Mouse (Mus musculus) intestine, embryonic 15.5 days (tissue): ENCODE measurements around the gene Tsc1. TPM values are rescaled to one million over a fixed set of nuclear protein-coding genes. Genes with fewer than 3 reads are reported as not detected.
A peak's percentile ranks its signal among the peaks of the same experiment; 100 is the strongest.

Source experiments
- ATAC-seq: fragments of 200-750 bp; cut with Nextera tagmentation; 2 replicates; pipeline ENCODE4 v1.8.0; 2017; ENCODE audit warnings: moderate TSS enrichment, moderate library complexity
- H3K27ac ChIP-seq: fragments of 300-500 bp; sonication (generic); 2 replicates; pipeline ENCODE4 v1.5.1; 2015; ENCODE audit warnings: mild to moderate bottlenecking, inconsistent platforms
- H3K27me3 ChIP-seq: fragments of 300-500 bp; sonication (generic); replicated peaks from 2 replicates; pipeline ENCODE4 v1.6.1; 2015; ENCODE audit warnings: inconsistent platforms
- H3K36me3 ChIP-seq: fragments of 300-500 bp; sonication (generic); 2 replicates; pipeline ENCODE4 v1.6.1; 2015; ENCODE audit warnings: inconsistent platforms
- H3K4me1 ChIP-seq: fragments of 300-500 bp; sonication (generic); replicated peaks from 2 replicates; pipeline ENCODE4 v1.6.1; 2015; ENCODE audit warnings: inconsistent platforms
- H3K4me2 ChIP-seq: fragments of 300-500 bp; sonication (generic); replicated peaks from 2 replicates; pipeline ENCODE4 v1.6.1; 2015; ENCODE audit warnings: mild to moderate bottlenecking, inconsistent platforms
- H3K4me3 ChIP-seq: fragments of 300-500 bp; sonication (generic); replicated peaks from 2 replicates; pipeline ENCODE4 v1.5.1; 2015; ENCODE audit warnings: inconsistent platforms
- H3K9ac ChIP-seq: fragments of 300-500 bp; sonication (generic); 2 replicates; pipeline ENCODE4 v1.6.1; 2015; ENCODE audit warnings: inconsistent platforms
- H3K9me3 ChIP-seq: fragments of 300-500 bp; sonication (generic); 2 replicates; pipeline ENCODE4 v1.6.1; 2016; ENCODE audit warnings: inconsistent platforms
- WGBS: fragments of 180-500 bp; shearing (Covaris S2); methylation state at CpG from one replicate; pipeline ENCODE4 v1.1.7; 2015; 5-methylcytosine and 5-hydroxymethylcytosine counted together
- polyA plus RNA-seq: library from polyadenylated mRNA; unstranded; fragments of >200 nt; fragmentation: Nextera tagmentation; extraction: Ambion mirVana; gene quantifications from 2 replicates; pipeline ENCODE4 v1.2.1, GENCODE M21; 2015

Gene Tsc1
- polyA plus RNA-seq, 1 experiment from 2014 or later: 16.2 TPM

- no peak for ATAC-seq
- H3K36me3 ChIP-seq: no peaks in the 10 kb centered on the region
- H3K4me2 ChIP-seq: no peak overlapping the region
- H3K9me3 ChIP-seq: no peaks in the 10 kb centered on the region
- H3K27me3 ChIP-seq: no peaks in the 10 kb centered on the region
- 46% methylated on average over 4 of the region's 4 CpGs for WGBS
- H3K9ac ChIP-seq: no peak overlapping the region
- no peak overlapping the region for H3K27ac ChIP-seq
- no peaks in the 10 kb centered on the region for H3K4me1 ChIP-seq
- no peak overlapping the region for H3K4me3 ChIP-seq
These were observed 7.9 kb upstream of the Tsc1 start for GRCm38 (mm10) chr2:28633136-28633535.

GRCm38 (mm10) chr2:28635199-28635598, 5.8 kb upstream of the Tsc1 start:
- Histone ChIP-seq H3K27me3 (no peaks in the 10 kb centered on the region), H3K9ac (no peak overlapping the region), H3K4me2 (no peak overlapping the region), H3K36me3 (no peaks in the 10 kb centered on the region), H3K9me3 (no peaks in the 10 kb centered on the region), H3K4me1 (no peaks in the 10 kb centered on the region), H3K4me3 (no peak overlapping the region), H3K27ac (no peak overlapping the region)
- no peak for ATAC-seq
- WGBS: 59% methylated on average over 1 of the region's 1 CpGs

- 58% methylated on average over 9 of the region's 9 CpGs for WGBS
- H3K9ac ChIP-seq: no peak overlapping the region
- no peak for ATAC-seq
- H3K36me3 ChIP-seq: no peaks in the 10 kb centered on the region
- H3K9me3 ChIP-seq: no peaks in the 10 kb centered on the region
- H3K4me3 ChIP-seq: no peak overlapping the region
- H3K4me1 ChIP-seq: peaks cover 8% of the 10 kb centered on the region; the same call in 1 of the 2 replicates
- H3K4me2 ChIP-seq: no peak overlapping the region
- no peaks in the 10 kb centered on the region for H3K27me3 ChIP-seq
- H3K27ac ChIP-seq: no peak overlapping the region
These were observed 3.8 kb upstream of the Tsc1 start for GRCm38 (mm10) chr2:28637106-28637845.

- Histone ChIP-seq H3K36me3 (no peaks in the 10 kb centered on the region), H3K27ac (no peak overlapping the region), H3K9me3 (no peaks in the 10 kb centered on the region), H3K4me2 (peak overlapping the region; percentile 43), H3K4me3 (0 out of 2 replicates have a peak overlapping the region, but pooled peaks have one; percentile 1), H3K27me3 (no peaks in the 10 kb centered on the region), H3K4me1 (peaks cover 11% of the 10 kb centered on the region; the same call in 1 of the 2 replicates), H3K9ac (no peak overlapping the region)
- no peak for ATAC-seq
- WGBS: 20% methylated on average over 9 of the region's 9 CpGs
These were observed 2.7 kb upstream of the Tsc1 start for GRCm38 (mm10) chr2:28638352-28638751.

GRCm38 (mm10) chr2:28638886-28639285, 2.1 kb upstream of the Tsc1 start:
- no peaks in the 10 kb centered on the region for H3K36me3 ChIP-seq
- H3K27me3 ChIP-seq: no peaks in the 10 kb centered on the region
- WGBS: 7% methylated on average over 9 of the region's 9 CpGs
- H3K4me2 ChIP-seq: peak overlapping the region; percentile 43
- no peak overlapping the region for H3K9ac ChIP-seq
- no peak overlapping the region for H3K27ac ChIP-seq
- H3K4me3 ChIP-seq: 0 out of 2 replicates have a peak overlapping the region, but pooled peaks have one; percentile 1
- peaks cover 11% of the 10 kb centered on the region; the same call in 1 of the 2 replicates for H3K4me1 ChIP-seq
- ATAC-seq: no peak
- H3K9me3 ChIP-seq: no peaks in the 10 kb centered on the region

GRCm38 (mm10) chr2:28639794-28640193, 1.2 kb upstream of the Tsc1 start:
- H3K4me2 ChIP-seq: no peak overlapping the region
- no peak overlapping the region for H3K4me3 ChIP-seq
- no peak overlapping the region for H3K27ac ChIP-seq
- H3K27me3 ChIP-seq: no peaks in the 10 kb centered on the region
- H3K36me3 ChIP-seq: no peaks in the 10 kb centered on the region
- no peak for ATAC-seq
- H3K4me1 ChIP-seq: peaks cover 11% of the 10 kb centered on the region; the same call in 1 of the 2 replicates
- H3K9me3 ChIP-seq: no peaks in the 10 kb centered on the region
- WGBS: 53% methylated on average over 7 of the region's 7 CpGs
- no peak overlapping the region for H3K9ac ChIP-seq

GRCm38 (mm10) chr2:28641435-28641941, 460 bp downstream of the Tsc1 start:
- Histone ChIP-seq H3K27me3 (no peaks in the 10 kb centered on the region), H3K9ac (peak overlapping the region; percentile 89), H3K27ac (peak overlapping the region; percentile 82), H3K4me3 (peak overlapping the region; percentile 89), H3K4me1 (peaks cover 11% of the 10 kb centered on the region; the same call in 1 of the 2 replicates), H3K36me3 (no peaks in the 10 kb centered on the region), H3K4me2 (peak overlapping the region; percentile 77), H3K9me3 (no peaks in the 10 kb centered on the region)
- WGBS: 2% methylated on average over 43 of the region's 43 CpGs
- peak; percentile 66 for ATAC-seq

- 79% methylated on average over 3 of the region's 3 CpGs for WGBS
- peaks cover 11% of the 10 kb centered on the region; the same call in 1 of the 2 replicates for H3K4me1 ChIP-seq
- ATAC-seq: no peak
- H3K27ac ChIP-seq: no peak overlapping the region
- H3K4me3 ChIP-seq: no peak overlapping the region
- no peak overlapping the region for H3K4me2 ChIP-seq
- no peaks in the 10 kb centered on the region for H3K9me3 ChIP-seq
- H3K27me3 ChIP-seq: no peaks in the 10 kb centered on the region
- no peaks in the 10 kb centered on the region for H3K36me3 ChIP-seq
- H3K9ac ChIP-seq: no peak overlapping the region
These were observed 2.1 kb downstream of the Tsc1 start for GRCm38 (mm10) chr2:28643081-28643480.

GRCm38 (mm10) chr2:28650526-28650925, 9.5 kb downstream of the Tsc1 start:
- Histone ChIP-seq H3K9me3 (no peaks in the 10 kb centered on the region), H3K27me3 (no peaks in the 10 kb centered on the region), H3K4me3 (no peak overlapping the region), H3K4me1 (no peaks in the 10 kb centered on the region), H3K36me3 (no peaks in the 10 kb centered on the region), H3K27ac (no peak overlapping the region), H3K4me2 (no peak overlapping the region), H3K9ac (no peak overlapping the region)
- ATAC-seq: no peak

- Histone ChIP-seq H3K36me3 (no peaks in the 10 kb centered on the region), H3K27me3 (no peaks in the 10 kb centered on the region), H3K9ac (no peak overlapping the region), H3K4me2 (no peak overlapping the region), H3K9me3 (no peaks in the 10 kb centered on the region), H3K4me1 (no peaks in the 10 kb centered on the region), H3K27ac (no peak overlapping the region), H3K4me3 (no peak overlapping the region)
- no peak for ATAC-seq
- WGBS: 95% methylated on average over 7 of the region's 7 CpGs
These were observed 12.3 kb downstream of the Tsc1 start for GRCm38 (mm10) chr2:28653351-28653750.

GRCm38 (mm10) chr2:28654295-28654694, 13.3 kb downstream of the Tsc1 start:
- no peak overlapping the region for H3K9ac ChIP-seq
- no peak overlapping the region for H3K4me2 ChIP-seq
- no peak overlapping the region for H3K27ac ChIP-seq
- H3K4me1 ChIP-seq: no peaks in the 10 kb centered on the region
- no peak for ATAC-seq
- H3K36me3 ChIP-seq: peaks cover 9% of the 10 kb centered on the region
- H3K27me3 ChIP-seq: no peaks in the 10 kb centered on the region
- H3K4me3 ChIP-seq: no peak overlapping the region
- H3K9me3 ChIP-seq: no peaks in the 10 kb centered on the region
- 70% methylated on average over 2 of the region's 2 CpGs for WGBS

GRCm38 (mm10) chr2:28656216-28656615, 15.2 kb downstream of the Tsc1 start:
- Histone ChIP-seq H3K27ac (no peak overlapping the region), H3K27me3 (no peaks in the 10 kb centered on the region), H3K4me1 (no peaks in the 10 kb centered on the region), H3K9me3 (no peaks in the 10 kb centered on the region), H3K4me3 (no peak overlapping the region), H3K9ac (no peak overlapping the region), H3K36me3 (peaks cover 11% of the 10 kb centered on the region), H3K4me2 (no peak overlapping the region)
- ATAC-seq: no peak
- 73% methylated on average over 8 of the region's 8 CpGs for WGBS

GRCm38 (mm10) chr2:28662891-28663290, 21.9 kb downstream of the Tsc1 start:
- Histone ChIP-seq H3K27ac (no peak overlapping the region), H3K9ac (no peak overlapping the region), H3K36me3 (peaks cover 35% of the 10 kb centered on the region), H3K4me2 (no peak overlapping the region), H3K9me3 (no peaks in the 10 kb centered on the region), H3K27me3 (no peaks in the 10 kb centered on the region), H3K4me3 (no peak overlapping the region), H3K4me1 (no peaks in the 10 kb centered on the region)
- no peak for ATAC-seq
- 93% methylated on average over 3 of the region's 3 CpGs for WGBS
